Mouse (Mus musculus) gastrocnemius, adult 2 months (tissue): ENCODE results near the gene 2410131K14Rik. TPM values are rescaled to one million over a fixed set of nuclear protein-coding genes. Genes with fewer than 3 reads are reported as not detected.

ENCODE experiments used
- DNase-seq: peaks from one replicate; pipeline ENCODE4 v3.0.0; 2022
- H3K27ac ChIP-seq: fragments of 200-600 bp; 2 replicates; pipeline ENCODE4 v1.8.1; 2022; ENCODE audit warnings: mild to moderate bottlenecking
- H3K4me3 ChIP-seq: fragments of 200-600 bp; 2 replicates; pipeline ENCODE4 v1.8.1; 2022; ENCODE audit warnings: mild to moderate bottlenecking, moderate library complexity
- CTCF ChIP-seq: fragments of 200-600 bp; IDR thresholded peaks from 2 replicates; pipeline ENCODE4 v1.8.1; 2022; ENCODE audit warnings: antibody characterized with exemption, mild to moderate bottlenecking, moderate library complexity
- intact Hi-C: fragments of 180-260 bp; cut with DNase I; formaldehyde crosslinking; loops from one replicate; pipeline ENCODE4 v1.15.1; 2025
- total RNA-seq, 2 experiments: library from RNA; stranded (reverse); gene quantifications; 2 replicates each; pipeline ENCODE4 v1.2.3; 2021

The 2410131K14Rik gene
- total RNA-seq, 2 experiments from 2014 or later: 3.5 to 5.4 TPM

GRCm38 (mm10) chr5:118266309-118266708, 21.3 kb downstream of the 2410131K14Rik start:
- Histone ChIP-seq H3K27ac (no peak overlapping the region), H3K4me3 (no peak overlapping the region)
- no peak for DNase-seq
- intact Hi-C loops: loop anchor here (5.0 kb wide), 3 partner anchors 61 to 491 kb away; no protein-coding TSS in a partner anchor
- peak; percentile 49 for TF ChIP-seq CTCF

DNA sequence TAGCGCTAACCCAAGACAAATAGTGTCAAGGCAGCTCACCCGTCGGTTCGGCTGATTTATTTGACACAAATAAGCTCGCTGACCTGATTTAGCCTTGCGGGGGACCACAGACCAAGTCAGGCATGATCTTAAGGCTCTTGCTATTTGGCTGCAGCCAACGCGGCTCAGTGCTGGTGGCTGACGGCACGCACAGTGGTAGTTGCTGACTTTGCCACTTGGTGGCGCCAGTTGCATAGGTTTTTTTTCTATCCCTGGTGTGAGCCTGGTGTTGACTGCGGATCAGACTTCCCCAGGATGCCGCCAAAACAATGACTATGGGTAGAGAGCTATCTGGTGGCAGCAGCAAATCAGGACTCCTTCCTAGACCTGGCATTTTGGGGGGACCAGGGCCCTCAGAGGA, 24.0 kb downstream of the 2410131K14Rik start:
- Histone ChIP-seq H3K27ac (no peak overlapping the region), H3K4me3 (no peak overlapping the region)
- peak; percentile 89 for DNase-seq
- intact Hi-C loops: loop anchor here (5.0 kb wide), 3 partner anchors 58 to 488 kb away; no protein-coding TSS in a partner anchor
- peak; percentile 96 for TF ChIP-seq CTCF

DNA sequence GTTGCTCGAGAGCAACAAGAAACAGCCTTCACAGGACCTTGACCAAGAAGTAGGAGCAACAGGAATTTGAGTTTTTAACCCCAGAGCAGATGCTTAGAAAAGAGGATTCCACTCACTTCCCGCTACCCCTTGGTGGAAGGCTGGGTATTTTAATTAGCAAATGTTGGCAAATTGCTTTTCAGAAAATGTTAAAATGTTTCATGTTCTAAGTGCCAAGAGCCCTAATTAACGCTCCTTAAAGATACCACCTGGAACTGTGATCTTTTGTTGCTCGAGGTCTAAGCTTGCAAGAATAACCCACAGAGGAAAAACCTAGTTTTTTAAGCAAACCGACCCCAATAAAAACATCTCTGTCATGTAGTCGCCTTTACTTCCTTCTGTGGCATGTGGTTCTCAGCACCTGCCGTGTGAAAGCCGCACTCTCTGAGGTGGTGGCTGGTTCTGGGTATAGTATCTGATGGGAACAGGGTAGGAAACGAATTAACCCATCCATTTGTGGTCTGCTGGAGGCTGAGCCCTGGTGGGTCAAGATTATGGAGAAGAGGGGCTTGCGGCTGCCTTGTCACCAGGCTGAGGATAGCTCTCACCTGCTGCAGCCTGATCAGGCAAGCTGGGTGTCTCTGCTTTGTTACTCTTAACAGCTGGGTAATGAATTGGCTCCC, 26.6 kb downstream of the 2410131K14Rik start:
- no peak overlapping the region for H3K27ac ChIP-seq
- DNase-seq: no peak
- intact Hi-C loops: loop anchor here (5.0 kb wide), 2 partner anchors 46 to 466 kb away; no protein-coding TSS in a partner anchor
- TF ChIP-seq CTCF: no peak
- H3K4me3 ChIP-seq: no peak overlapping the region

DNA sequence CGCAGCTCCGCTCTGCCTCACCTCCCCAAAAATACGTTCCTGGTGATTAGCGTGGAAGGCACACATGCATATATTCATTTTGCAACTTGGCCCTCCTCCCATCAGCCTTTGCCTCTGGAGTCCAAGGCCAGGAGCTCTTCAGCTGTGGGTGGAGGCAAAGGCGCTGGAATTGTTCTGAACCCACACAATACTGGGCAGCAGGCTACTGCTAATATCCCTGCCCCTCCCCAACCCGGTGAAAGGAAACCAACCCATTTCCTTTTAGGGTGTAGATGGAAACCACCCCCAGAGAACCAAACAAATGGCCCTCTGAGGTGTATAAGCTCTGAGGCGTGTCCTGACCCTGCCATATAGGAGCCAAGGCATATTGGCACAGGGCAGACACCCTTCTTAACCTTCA, 28.4 kb downstream of the 2410131K14Rik start:
- intact Hi-C loops: loop anchor here (5.0 kb wide), 2 partner anchors 44 to 464 kb away; no protein-coding TSS in a partner anchor
- Histone ChIP-seq H3K27ac (peak overlapping the region; percentile 46), H3K4me3 (peak overlapping the region; percentile 32)
- DNase-seq: no peak
- no peak for TF ChIP-seq CTCF

- Histone ChIP-seq H3K4me3 (no peak overlapping the region), H3K27ac (no peak overlapping the region)
- TF ChIP-seq CTCF: no peak
- DNase-seq: no peak
- intact Hi-C loops: loop anchor here (5.0 kb wide), 2 partner anchors 43 to 463 kb away; no protein-coding TSS in a partner anchor
These were observed 29.5 kb downstream of the 2410131K14Rik start for GRCm38 (mm10) chr5:118274546-118274945.

- H3K4me3 ChIP-seq: no peak overlapping the region
- no peak for TF ChIP-seq CTCF
- no peak overlapping the region for H3K27ac ChIP-seq
- DNase-seq: no peak
- intact Hi-C loops: no loop called here
These were observed 31.3 kb downstream of the 2410131K14Rik start for GRCm38 (mm10) chr5:118276281-118276680.

DNA sequence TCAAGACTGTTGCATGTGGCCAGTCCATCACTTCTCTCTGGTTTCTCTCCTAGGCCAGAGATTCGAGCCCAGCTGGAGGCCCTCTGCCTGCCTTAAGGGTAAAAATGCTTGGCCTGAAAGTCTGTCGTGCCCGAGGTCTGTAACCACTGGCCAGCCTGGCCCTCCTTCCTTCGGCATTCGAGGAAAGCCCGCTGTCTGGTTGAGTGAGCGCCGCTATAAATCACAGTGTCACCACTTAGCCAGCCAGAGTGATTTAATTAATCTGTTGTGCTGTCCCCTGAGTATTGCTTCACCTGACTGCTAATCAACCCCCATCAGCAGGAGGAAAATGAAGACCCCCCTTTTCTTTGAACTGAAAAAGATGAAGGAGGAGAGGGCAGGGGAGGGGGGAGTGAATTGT, 31.7 kb downstream of the 2410131K14Rik start:
- TF ChIP-seq CTCF: no peak
- Histone ChIP-seq H3K27ac (no peak overlapping the region), H3K4me3 (no peak overlapping the region)
- no peak for DNase-seq
- intact Hi-C loops: no loop called here

GRCm38 (mm10) chr5:118277741-118278495, 32.9 kb downstream of the 2410131K14Rik start:
- TF ChIP-seq CTCF: no peak
- Histone ChIP-seq H3K4me3 (no peak overlapping the region), H3K27ac (no peak overlapping the region)
- intact Hi-C loops: no loop called here
- DNase-seq: no peak

GRCm38 (mm10) chr5:118291453-118291852, 46.4 kb downstream of the 2410131K14Rik start:
- H3K27ac ChIP-seq: no peak overlapping the region
- intact Hi-C loops: no loop called here
- TF ChIP-seq CTCF: no peak
- no peak for DNase-seq
- H3K4me3 ChIP-seq: no peak overlapping the region

GRCm38 (mm10) chr5:118292476-118292875, 47.4 kb downstream of the 2410131K14Rik start:
- H3K4me3 ChIP-seq: no peak overlapping the region
- no peak overlapping the region for H3K27ac ChIP-seq
- no peak for TF ChIP-seq CTCF

GRCm38 (mm10) chr5:118294086-118294864, 49.2 kb downstream of the 2410131K14Rik start:
- no peak for TF ChIP-seq CTCF
- peak; percentile 94 for DNase-seq
- peak overlapping the region; percentile 80 for H3K27ac ChIP-seq
- intact Hi-C loops: no loop called here
- peak overlapping the region; percentile 65 for H3K4me3 ChIP-seq

More at GRCm38 (mm10) chr5:118292476-118292875, 47.4 kb downstream of the 2410131K14Rik start:
- intact Hi-C loops: no loop called here
- no peak for DNase-seq

- intact Hi-C loops: no loop called here
- Histone ChIP-seq H3K4me3 (peak overlapping the region; percentile 65), H3K27ac (peak overlapping the region; percentile 80)
- TF ChIP-seq CTCF: no peak
- no peak for DNase-seq
These were observed 49.8 kb downstream of the 2410131K14Rik start for GRCm38 (mm10) chr5:118294865-118295258.

GRCm38 (mm10) chr5:118297338-118297746, 52.3 kb downstream of the 2410131K14Rik start:
- intact Hi-C loops: no loop called here
- H3K27ac ChIP-seq: no peak overlapping the region
- H3K4me3 ChIP-seq: no peak overlapping the region
- no peak for DNase-seq
- TF ChIP-seq CTCF: no peak
